Mouse (Mus musculus) CH12F3 (cell line): ENCODE measurements around the gene Elk4.

Source experiments
- in situ Hi-C: fragments of 300-500 bp; cut with MboI; formaldehyde crosslinking; loops from 2 replicates; pipeline ENCODE4 v1.14.3; 2020; ENCODE audit warnings: low sequenced_read_pairs

Gene Elk4

DNA sequence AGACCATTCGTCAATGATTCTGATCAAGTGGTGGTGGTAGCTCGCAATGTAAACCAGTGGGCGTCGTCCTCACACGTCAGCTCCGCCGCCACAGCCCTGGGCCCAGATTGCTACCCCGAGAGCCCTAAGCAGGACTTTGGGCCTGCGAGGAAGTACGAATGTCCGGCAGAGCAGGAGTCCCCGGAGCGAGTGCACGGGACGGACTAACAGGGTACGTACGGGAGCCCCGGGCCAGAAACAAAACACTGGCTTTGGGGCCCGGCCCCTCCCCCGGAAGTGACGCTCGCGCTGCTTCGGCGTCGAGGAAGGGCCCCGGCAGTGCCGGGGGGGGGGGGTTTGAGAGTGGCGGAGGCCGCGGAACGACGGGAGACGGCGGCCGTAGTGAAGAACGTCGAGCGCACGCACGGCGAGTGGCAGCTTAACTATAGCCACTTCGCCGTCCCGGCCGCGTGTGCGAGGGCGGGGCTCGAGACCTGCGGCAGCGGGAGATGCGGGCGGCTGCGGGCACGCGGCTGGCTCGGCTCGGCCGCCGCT is at the start of gene Elk4:
Gene Elk4, plus strand, starts transcription at position 326 of the 534 bp plus-strand sequence.
- in situ Hi-C loops = no loop called here

DNA sequence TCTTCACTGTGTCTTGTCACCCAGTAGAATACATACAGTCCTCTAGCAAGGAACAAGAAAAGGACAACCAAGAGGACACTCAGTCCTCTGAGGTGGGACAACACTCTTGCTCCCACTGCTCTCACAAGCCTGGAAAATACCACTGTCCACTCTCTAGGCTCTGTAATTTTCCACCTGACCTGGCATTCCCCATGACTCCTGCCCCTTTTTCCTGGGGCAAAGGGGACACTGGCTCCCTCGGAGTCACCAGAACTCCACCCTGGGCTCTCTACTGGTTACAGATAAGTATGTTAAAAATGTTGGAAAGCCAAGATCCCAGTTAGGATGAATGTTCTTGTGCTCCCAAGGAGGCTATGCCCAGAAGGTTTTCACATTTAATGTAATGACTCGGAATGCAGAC is 46.4 kb upstream of the Elk4 start:
- in situ Hi-C loops = no loop called here

GRCm38 (mm10) chr1:131962606-131963084 is 44.8 kb upstream of the Elk4 start, which contains the start of gene Slc45a3:
Gene Slc45a3, plus strand, starts transcription at chr1:131962967.
- in situ Hi-C loops = no loop called here

DNA sequence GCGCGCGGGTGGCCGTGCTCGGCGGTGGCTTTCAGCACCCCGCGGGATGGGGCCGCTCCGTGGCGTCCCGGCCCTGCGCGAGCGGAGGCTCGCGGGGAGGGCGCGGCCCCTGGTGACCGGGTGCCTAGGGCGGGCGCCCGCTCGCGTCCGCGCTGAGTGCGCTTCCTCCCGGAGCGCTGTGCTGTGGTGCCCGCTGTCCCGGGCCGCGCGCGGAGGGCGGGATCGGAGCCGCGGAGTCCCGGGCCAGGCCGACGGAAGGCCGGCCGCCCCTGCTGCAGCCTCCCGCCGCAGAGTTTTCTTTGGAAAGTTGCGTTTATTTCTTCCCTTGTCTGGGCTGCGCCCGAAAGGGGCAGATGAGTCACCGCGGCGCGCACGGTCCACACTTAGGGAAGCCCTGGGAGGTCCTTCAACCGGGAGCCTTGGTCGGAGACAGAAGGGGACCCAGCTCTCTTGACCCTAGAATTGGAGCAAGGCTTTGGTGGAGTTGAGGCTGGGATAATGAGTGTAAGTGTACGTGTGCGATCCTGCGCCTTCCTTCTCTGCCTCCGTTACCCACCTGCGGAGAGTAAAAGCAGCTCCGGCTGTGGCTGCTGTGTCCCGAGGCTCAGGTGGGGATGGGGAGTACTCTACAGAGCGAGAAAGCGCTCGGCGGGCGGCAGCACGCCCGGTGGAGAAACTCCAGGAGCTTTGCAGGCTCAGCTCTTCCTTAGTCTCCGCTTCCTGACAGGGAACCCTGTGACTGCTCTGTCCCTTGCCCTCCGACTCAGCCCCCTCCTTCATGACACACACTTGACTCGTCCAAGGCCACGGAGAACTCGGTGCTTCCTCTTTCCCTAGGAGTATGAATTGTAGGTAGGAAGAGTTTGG is 44.1 kb upstream of the Elk4 start:
- in situ Hi-C loops = no loop called here

GRCm38 (mm10) chr1:131964100-131964499 is 43.3 kb upstream of the Elk4 start:
- in situ Hi-C loops = no loop called here

DNA sequence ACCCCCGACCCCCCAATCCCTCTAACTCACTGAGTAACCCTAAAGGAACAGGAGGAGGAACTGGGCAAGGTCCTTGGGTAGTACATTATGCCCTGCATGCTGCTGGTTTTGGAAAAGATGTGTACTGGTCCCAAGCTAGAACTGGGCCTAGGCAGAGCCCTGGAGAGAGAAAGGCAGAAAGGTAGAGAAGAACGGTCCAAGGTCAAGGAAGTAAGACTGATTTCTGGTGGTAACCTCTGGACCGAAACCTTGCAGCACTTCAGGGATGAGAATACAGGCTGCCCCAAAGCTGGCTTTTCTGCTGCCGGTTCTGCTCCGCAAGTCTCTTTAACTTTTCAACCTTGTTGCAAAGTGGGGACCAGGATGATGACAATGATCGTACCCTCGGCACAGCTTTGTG is 42.8 kb upstream of the Elk4 start:
- in situ Hi-C loops = no loop called here

- in situ Hi-C loops = no loop called here
These were observed 41.6 kb upstream of the Elk4 start for GRCm38 (mm10) chr1:131965818-131966217.

DNA sequence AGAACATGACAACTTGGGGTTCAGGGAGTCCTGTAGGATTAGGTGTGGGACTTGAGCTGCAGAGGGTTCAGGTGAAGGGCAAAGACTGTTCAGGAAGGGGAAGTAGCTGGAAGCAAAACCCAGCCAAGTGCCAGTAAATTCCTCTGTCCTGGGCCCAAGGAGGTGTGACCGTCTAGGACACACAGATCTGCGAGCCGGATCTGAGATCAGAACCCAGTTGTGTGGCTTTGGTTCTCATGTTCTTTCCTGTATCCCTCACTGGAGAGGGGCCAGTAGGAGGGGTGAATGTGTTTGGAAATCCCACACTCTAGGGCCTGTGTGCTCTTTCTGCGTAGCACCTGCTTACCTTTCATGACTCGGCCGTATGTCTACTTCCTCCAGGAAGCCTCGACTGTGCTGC is 40.1 kb upstream of the Elk4 start:
- in situ Hi-C loops = no loop called here

GRCm38 (mm10) chr1:131968556-131968955 is 38.9 kb upstream of the Elk4 start:
- in situ Hi-C loops = no loop called here

DNA sequence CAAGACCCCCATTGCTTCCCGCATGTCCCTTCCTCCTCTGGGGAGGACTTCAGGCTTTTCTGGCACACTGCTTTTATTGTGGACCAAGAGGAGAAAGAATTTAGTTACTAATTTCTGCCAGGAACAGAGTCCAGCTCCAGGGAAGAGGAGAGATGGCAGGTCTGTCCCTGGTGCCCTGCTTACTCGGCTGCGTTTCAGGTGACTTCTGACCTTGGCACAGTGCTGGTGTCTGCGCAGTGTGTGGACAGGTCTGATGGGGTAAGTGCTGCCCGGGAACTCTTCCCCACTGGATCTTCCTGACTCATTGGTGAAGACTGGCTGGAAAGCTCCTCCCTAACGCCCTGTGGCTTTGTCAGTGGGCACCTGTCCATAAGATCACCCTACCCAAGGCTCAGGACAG is 38.4 kb upstream of the Elk4 start:
- in situ Hi-C loops = no loop called here

GRCm38 (mm10) chr1:131969825-131970224 is 37.6 kb upstream of the Elk4 start:
- in situ Hi-C loops = no loop called here

DNA sequence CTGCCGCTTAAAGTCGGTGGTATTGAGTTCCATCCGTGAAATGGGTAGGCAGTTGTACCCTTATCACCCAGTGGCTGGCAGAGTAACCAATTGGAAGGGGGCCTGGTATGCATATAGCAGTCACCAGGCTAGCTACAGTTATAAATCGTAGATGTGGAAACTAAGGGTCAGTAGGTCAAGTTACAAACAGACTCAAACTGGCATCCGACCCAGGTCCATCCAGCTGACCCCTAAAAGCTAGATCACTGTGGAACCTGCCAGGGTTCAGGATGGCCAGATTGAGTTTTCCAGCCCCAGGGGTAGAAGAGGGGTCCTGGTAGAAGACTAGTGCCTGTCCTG is 37.1 kb upstream of the Elk4 start:
- in situ Hi-C loops = no loop called here

DNA sequence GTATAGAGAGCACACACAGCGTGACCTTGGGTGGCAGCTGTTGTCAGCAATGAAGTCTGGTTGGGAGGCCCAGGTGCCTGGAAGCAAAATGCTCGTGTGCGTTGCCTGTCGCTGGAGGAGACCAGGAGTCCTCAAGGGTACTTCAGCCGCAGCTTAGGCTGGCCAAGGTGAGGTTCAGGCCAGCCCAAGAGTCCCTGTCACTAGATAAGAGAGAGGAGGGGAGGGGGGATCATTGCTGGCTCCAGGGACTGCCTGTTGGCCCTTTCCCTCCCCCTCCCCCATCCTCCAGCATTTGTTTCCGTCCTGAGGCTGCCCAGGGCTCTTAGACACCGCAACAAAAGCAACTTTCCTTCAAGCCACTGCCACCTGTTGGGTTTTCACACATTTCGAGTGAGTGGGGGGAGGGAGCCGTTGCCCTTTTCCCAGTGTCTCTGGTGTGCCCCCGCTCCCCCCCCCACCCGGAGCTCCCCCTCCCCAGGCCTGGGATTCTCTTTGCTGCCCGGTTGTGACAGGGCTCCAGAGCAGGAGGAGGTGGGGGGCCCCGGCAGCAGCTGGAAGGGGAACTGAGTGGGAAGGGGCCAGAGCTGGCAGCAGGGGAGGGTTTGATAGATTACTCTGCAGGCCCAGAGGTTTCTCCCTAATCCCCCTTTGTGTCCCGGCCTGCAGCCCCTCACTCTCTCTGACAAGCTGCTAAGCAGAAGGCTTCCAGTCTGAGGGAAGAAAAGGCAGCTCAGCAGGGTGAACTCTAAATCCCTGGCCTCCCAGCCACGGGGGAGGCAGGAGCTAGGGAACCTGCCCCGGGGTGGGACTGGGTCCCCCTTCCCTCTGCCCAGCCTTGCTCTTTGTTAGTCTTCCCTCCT is 36.5 kb upstream of the Elk4 start:
- in situ Hi-C loops = no loop called here

DNA sequence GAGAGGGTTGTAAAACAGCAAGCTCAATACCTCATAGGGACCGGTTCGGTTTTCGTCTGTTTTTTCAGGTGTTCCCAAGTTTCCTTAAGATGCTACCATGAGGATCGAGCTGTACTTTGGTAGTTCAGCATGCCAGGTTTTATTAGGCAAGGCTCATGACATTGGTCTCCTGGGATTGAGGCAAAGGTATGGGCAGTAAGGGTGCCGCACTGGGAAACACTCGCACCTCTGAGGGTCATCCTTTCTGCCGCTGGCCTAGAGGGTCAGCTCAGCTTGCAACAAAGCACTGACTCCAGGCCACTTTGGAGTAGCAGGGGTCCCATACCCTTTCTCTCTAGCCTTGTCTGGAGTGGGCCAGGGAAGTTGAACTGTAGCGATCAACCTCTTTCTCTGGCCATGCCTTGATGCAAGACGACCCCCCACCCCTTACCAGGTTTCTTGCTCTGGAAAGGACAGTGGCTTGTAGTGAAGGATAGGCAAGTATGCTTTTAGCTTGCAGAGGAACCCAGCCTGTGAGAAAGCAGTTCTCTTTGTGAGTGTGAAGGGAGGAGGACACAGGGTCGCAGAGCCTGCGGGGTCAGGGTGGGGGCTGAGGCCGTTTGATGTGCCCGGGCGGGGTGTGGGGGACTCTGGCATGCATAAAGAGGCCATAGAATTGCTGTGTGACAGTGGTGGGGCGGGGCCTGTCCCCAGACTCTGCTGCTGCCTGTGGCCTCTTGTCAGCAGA is 35.5 kb upstream of the Elk4 start:
- in situ Hi-C loops = no loop called here

DNA sequence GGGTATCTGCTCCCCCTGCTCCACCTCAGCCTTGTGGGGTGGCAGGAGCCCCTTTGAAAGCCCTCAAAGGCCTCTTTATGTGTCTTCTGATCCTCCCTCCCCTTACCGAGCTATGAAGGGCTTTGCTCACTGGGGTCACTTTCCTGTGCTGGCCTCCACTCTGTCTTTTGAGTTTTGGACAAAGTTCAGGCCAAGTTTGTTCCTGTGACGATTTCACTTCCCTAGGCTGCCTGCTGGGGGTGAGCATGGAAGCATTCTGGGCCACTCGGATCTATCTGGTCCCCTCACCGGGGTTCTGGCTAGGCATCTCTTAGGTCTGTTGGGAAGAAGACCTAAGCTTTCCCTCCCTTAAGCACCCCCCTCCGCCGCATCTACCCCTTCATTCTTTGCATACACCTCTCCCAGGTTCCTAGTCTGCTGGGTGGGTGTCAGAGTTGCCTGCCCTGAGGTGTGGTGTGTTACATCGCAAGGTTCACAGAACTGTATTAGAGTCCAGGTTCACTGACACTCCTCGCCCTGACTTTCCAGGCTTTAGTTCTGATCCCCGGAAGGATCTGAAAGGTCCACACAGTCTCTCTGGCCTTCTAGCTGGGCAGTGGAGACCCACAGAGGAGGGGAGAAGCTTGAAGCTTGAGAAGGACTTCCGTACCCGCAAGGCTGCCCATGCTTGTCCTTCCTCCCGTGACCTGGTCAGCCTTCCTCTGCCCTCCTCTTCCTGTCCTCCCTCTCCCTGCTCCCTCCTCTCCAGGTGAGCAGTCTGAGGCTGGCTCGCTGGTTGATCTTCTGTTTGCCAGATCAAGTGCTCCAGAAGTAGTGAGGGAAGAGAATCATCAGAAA is 34.7 kb upstream of the Elk4 start:
- in situ Hi-C loops = no loop called here

- in situ Hi-C loops = no loop called here
These were observed 33.4 kb upstream of the Elk4 start for GRCm38 (mm10) chr1:131973991-131974390.

- in situ Hi-C loops = loop anchor here (5.0 kb wide), 1 partner anchor 40 kb away; no protein-coding TSS in a partner anchor
These were observed 30.5 kb upstream of the Elk4 start for GRCm38 (mm10) chr1:131976886-131977285.

GRCm38 (mm10) chr1:131980471-131980870 is 26.9 kb upstream of the Elk4 start:
- in situ Hi-C loops = no loop called here

DNA sequence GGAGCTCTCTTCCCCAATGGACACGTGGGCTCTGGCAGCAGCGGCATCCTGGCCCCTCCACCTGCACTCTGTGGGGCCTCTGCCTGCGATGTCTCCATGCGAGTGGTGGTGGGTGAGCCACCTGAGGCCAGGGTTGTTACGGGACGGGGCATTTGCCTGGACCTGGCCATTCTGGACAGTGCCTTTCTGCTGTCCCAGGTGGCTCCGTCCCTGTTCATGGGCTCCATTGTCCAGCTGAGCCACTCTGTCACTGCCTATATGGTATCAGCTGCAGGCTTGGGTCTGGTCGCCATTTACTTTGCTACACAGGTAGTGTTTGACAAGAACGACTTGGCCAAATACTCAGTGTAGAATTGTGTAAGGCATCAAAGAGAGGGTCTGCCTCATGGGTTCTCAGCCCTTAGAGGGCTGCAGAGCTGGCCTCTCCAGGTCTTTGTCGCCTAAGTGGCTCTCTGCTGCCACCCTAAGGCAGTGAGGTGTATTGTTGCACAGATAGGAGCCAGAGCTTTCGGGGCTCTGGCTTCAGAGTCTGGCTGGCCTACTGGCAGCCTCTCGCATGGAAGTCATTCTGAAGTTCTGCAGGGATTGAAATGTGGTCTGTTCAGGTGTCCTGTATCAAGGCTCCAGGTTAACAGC is 25.9 kb upstream of the Elk4 start:
- in situ Hi-C loops = no loop called here
